Mouse (Mus musculus): Measurements from ENCODE around the gene Hhat.

GRCm38 (mm10) chr1:192454981-192455380 lies 316.0 kb downstream of the Hhat start:
- TF ChIP-seq CTCF (IDR thresholded peaks at IDR 0.05; ENCODE audit: low read depth) (no peak), EP300 (IDR thresholded peaks at IDR 0.05; ENCODE audit: low read depth) (no peak)

Data from heart, postnatal 0 days (tissue).